Mouse (Mus musculus) neural tube, embryonic 14.5 days (tissue): Measurements from ENCODE around the gene Gm48551. TPM values are rescaled to one million over a fixed set of nuclear protein-coding genes. Genes with fewer than 3 reads are reported as not detected.

Experiments
- ATAC-seq: fragments of 200-750 bp; cut with Nextera tagmentation; 2 replicates; pipeline ENCODE4 v1.8.0; 2017; ENCODE audit warnings: low read depth, mild to moderate bottlenecking, moderate TSS enrichment, moderate library complexity
- H3K27ac ChIP-seq: fragments of 300-500 bp; sonication (generic); 2 replicates; pipeline ENCODE4 v1.5.1; 2014; ENCODE audit warnings: low read depth, mild to moderate bottlenecking, control low read depth, low read length, moderate library complexity, mixed read lengths
- H3K27me3 ChIP-seq: fragments of 300-500 bp; sonication (generic); 2 replicates; pipeline ENCODE4 v1.6.1; 2014; ENCODE audit warnings: low read length; ENCODE audit not compliant: control insufficient read depth, insufficient read depth
- H3K36me3 ChIP-seq: fragments of 300-500 bp; sonication (generic); 2 replicates; pipeline ENCODE4 v1.6.1; 2014; ENCODE audit warnings: low read length, mixed read lengths; ENCODE audit not compliant: control insufficient read depth, insufficient read depth
- H3K4me1 ChIP-seq: fragments of 300-500 bp; sonication (generic); 2 replicates; pipeline ENCODE4 v1.6.1; 2014; ENCODE audit warnings: low read length; ENCODE audit not compliant: control insufficient read depth, insufficient read depth
- H3K4me2 ChIP-seq: fragments of 300-500 bp; sonication (generic); 2 replicates; pipeline ENCODE4 v1.6.1; 2014; ENCODE audit warnings: mild to moderate bottlenecking, low read depth, low read length, control low read depth
- H3K4me3 ChIP-seq: fragments of 300-500 bp; sonication (generic); 2 replicates; pipeline ENCODE4 v1.5.1; 2014; ENCODE audit warnings: low read depth, low read length, control low read depth, mixed read lengths
- H3K9ac ChIP-seq: fragments of 300-500 bp; sonication (generic); replicated peaks from 2 replicates; pipeline ENCODE4 v1.6.1; 2014; ENCODE audit warnings: low read depth, mild to moderate bottlenecking, control low read depth, low read length, mixed read lengths
- H3K9me3 ChIP-seq: fragments of 300-500 bp; sonication (generic); 2 replicates; pipeline ENCODE4 v1.6.1; 2016; ENCODE audit warnings: low read length; ENCODE audit not compliant: control insufficient read depth
- WGBS: fragments of 180-500 bp; shearing (Covaris S2); extraction: QIAGEN DNeasy Blood & Tissue Kit; methylation state at CpG from one replicate; pipeline ENCODE4 v1.1.7; 2014; 5-methylcytosine and 5-hydroxymethylcytosine counted together
- polyA plus RNA-seq: library from polyadenylated mRNA; unstranded; fragments of >200 nt; fragmentation: Nextera tagmentation; extraction: Ambion mirVana; gene quantifications from 2 replicates; pipeline ENCODE4 v1.2.1, GENCODE M21; 2014

Gm48551 gene
- polyA plus RNA-seq, 1 experiment from 2014 or later, result 6.3 TPM

GRCm38 (mm10) chr10:81356352-81356990 lies 27.8 kb upstream of the Gm48551 start:
- no peaks in the 10 kb centered on the region for H3K27me3 ChIP-seq
- H3K4me2 ChIP-seq, result peak overlapping the region; percentile 85
- no peaks in the 10 kb centered on the region for H3K36me3 ChIP-seq
- H3K9ac ChIP-seq, result no peak overlapping the region
- ATAC-seq, result no peak
- H3K4me3 ChIP-seq, result no peak overlapping the region
- H3K4me1 ChIP-seq, result 0 out of 2 replicates have a peak, but pooled peaks cover 6% of the 10 kb centered on the region
- WGBS, result 54% methylated on average over 12 of the region's 12 CpGs
- no peaks in the 10 kb centered on the region for H3K9me3 ChIP-seq
- no peak overlapping the region for H3K27ac ChIP-seq

DNA sequence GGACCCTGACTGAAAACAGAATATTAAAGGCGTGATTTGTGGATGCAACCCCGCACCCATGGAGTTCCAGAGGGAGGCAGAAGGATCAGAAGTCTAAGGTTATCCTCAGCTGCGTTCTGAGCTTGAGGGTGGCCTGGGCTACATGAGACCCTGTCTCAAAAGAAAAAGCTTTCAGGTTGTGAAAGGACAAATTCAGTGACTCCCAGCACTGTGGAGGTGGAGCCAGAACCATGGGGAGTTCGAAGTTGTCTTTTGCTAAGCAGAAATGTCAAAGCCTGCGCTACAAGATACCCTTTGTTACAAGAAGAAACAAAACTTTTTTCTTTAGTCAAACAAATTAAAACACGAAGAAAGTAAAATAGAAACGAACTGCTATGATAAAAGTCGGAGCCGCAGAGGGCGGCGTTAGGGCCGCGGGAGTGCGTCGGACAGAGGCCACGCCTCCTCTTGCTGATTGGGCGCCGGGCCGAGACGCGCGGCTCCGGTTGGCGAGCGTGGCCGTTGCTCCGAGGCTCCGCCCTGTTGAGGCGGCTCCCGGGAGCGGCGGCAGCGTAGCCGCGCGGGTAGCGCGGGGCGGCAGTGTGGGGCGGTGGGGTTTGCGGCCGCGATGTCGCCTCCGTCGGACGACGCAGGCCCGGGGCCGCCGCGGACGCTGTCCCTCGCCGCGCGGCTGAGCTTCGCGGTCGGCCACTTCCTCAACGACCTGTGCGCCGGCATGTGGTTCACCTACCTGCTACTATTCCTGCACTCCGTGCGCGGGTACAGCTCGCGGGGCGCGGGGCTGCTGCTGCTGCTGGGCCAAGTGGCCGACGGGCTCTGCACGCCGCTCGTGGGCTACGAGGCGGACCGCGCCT lies 27.0 kb upstream of the Gm48551 start, which contains the start of gene Mfsd12:
Mfsd12 (plus strand) TSS at position 501 of the 854 bp plus-strand sequence.
- Histone ChIP-seq H3K27ac (no peak within 1 kb of the TSS), H3K36me3 (no peaks in the 10 kb centered on the region), H3K4me1 (0 out of 2 replicates have a peak, but pooled peaks cover 6% of the 10 kb centered on the region), H3K27me3 (no peaks in the 10 kb centered on the region), H3K4me2 (peak within 1 kb of the TSS; percentile 85), H3K4me3 (peak within 1 kb of the TSS; percentile 67), H3K9ac (peak within 1 kb of the TSS; percentile 75), H3K9me3 (no peaks in the 10 kb centered on the region)
- ATAC-seq, result peak; percentile 92
- WGBS, result 2% methylated on average over 66 of the region's 79 CpGs

- Histone ChIP-seq H3K4me2 (peak overlapping the region; percentile 85), H3K27me3 (0 out of 2 replicates have a peak, but pooled peaks cover 3% of the 10 kb centered on the region), H3K9ac (peak overlapping the region; percentile 75), H3K4me3 (peak overlapping the region; percentile 67), H3K36me3 (no peaks in the 10 kb centered on the region), H3K27ac (no peak overlapping the region), H3K9me3 (no peaks in the 10 kb centered on the region), H3K4me1 (0 out of 2 replicates have a peak, but pooled peaks cover 6% of the 10 kb centered on the region)
- no peak for ATAC-seq
- WGBS, result 33% methylated on average over 4 of the region's 4 CpGs
Measured at GRCm38 (mm10) chr10:81358209-81358608, 26.1 kb upstream of the Gm48551 start.

DNA sequence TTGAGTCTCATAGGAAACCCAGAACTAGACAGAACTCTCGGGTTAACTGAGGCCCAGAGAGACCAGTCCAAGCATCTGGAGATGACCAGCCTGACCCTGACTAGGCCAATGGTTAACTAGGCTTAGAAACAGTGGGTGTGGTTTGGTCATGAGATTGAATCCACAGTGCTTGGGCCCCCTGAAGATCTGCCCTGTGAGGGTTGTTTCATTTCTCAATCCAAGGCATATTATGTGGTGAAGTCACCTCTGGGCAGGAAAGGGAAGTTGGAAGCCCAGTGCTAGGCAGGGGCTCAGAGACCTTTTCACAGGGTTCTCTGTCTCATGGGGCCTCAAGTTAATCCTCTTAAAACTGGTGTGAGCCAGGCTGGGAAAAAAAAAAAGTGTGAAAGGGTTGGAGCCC lies 25.4 kb upstream of the Gm48551 start:
- H3K36me3 ChIP-seq, result no peaks in the 10 kb centered on the region
- peak overlapping the region; percentile 85; the same call in 1 of the 2 replicates for H3K4me2 ChIP-seq
- no peaks in the 10 kb centered on the region for H3K9me3 ChIP-seq
- peaks cover 9% of the 10 kb centered on the region; the same call in 1 of the 2 replicates for H3K4me1 ChIP-seq
- no peak for ATAC-seq
- WGBS, result 70% methylated on average over 1 of the region's 1 CpGs
- 0 out of 2 replicates have a peak, but pooled peaks cover 3% of the 10 kb centered on the region for H3K27me3 ChIP-seq
- no peak overlapping the region for H3K27ac ChIP-seq
- 0 out of 2 replicates have a peak overlapping the region, but pooled peaks have one; percentile 67 for H3K4me3 ChIP-seq
- 0 out of 2 replicates have a peak overlapping the region, but pooled peaks have one; percentile 75 for H3K9ac ChIP-seq

DNA sequence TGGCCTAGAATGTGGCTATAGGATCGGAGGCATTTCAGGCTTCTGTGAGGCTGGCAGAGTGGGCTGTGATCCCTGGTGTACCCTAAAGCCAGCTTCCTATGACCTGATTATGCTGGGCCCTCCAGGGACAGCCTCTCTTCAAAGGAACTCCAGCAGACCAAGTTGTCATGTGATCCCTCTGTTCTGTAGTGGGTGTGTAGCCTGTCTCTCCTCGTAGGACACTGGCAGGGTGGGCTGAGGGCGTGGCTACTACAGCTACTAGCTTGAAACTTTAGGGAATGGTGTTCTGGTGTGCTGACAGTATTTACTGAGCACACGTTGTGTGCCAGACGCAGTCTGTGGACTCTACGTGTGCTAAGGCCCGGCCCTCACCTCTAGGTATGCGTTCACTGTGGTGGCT lies 23.5 kb upstream of the Gm48551 start:
- Histone ChIP-seq H3K27me3 (0 out of 2 replicates have a peak, but pooled peaks cover 3% of the 10 kb centered on the region), H3K36me3 (no peaks in the 10 kb centered on the region), H3K9ac (no peak overlapping the region), H3K4me3 (no peak overlapping the region), H3K4me2 (no peak overlapping the region), H3K27ac (no peak overlapping the region), H3K9me3 (no peaks in the 10 kb centered on the region), H3K4me1 (peaks cover 16% of the 10 kb centered on the region; the same call in 1 of the 2 replicates)
- no peak for ATAC-seq
- WGBS, result 70% methylated on average over 8 of the region's 8 CpGs

DNA sequence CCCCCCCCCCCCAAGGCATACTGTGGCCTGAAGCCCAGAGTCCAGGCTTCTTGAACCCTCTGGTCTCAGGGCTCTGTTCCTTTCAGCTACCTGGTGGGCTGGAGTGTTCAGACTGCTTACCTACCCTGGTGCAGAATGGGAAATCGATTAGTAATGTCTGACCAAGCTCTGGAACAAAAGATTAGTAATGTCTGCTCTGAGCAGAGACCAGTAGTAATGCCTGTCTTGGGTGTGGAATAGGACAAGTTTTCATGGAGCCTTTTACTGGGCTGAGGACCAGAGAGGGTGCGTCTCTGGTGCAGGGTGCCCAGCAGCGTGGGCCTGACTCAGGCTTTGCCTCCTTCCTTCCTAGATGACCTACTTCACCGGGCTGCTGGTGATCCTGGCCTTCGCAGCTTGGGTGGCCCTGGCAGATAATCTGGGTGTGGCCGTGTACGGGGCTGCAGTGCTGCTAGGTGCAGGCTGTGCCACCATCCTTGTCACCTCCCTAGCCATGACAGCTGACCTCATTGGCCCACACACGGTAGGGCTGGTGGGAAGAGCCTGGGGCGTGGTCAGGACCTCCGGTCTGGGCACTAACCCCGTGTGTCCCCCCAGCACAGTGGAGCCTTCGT lies 21.8 kb upstream of the Gm48551 start:
- WGBS, result 80% methylated on average over 12 of the region's 12 CpGs
- Histone ChIP-seq H3K4me3 (no peak overlapping the region), H3K36me3 (peaks cover 8% of the 10 kb centered on the region; the same call in 1 of the 2 replicates), H3K9ac (no peak overlapping the region), H3K27me3 (0 out of 2 replicates have a peak, but pooled peaks cover 3% of the 10 kb centered on the region), H3K27ac (no peak overlapping the region), H3K4me2 (no peak overlapping the region), H3K9me3 (no peaks in the 10 kb centered on the region), H3K4me1 (peaks cover 16% of the 10 kb centered on the region; the same call in 1 of the 2 replicates)
- ATAC-seq, result no peak

DNA sequence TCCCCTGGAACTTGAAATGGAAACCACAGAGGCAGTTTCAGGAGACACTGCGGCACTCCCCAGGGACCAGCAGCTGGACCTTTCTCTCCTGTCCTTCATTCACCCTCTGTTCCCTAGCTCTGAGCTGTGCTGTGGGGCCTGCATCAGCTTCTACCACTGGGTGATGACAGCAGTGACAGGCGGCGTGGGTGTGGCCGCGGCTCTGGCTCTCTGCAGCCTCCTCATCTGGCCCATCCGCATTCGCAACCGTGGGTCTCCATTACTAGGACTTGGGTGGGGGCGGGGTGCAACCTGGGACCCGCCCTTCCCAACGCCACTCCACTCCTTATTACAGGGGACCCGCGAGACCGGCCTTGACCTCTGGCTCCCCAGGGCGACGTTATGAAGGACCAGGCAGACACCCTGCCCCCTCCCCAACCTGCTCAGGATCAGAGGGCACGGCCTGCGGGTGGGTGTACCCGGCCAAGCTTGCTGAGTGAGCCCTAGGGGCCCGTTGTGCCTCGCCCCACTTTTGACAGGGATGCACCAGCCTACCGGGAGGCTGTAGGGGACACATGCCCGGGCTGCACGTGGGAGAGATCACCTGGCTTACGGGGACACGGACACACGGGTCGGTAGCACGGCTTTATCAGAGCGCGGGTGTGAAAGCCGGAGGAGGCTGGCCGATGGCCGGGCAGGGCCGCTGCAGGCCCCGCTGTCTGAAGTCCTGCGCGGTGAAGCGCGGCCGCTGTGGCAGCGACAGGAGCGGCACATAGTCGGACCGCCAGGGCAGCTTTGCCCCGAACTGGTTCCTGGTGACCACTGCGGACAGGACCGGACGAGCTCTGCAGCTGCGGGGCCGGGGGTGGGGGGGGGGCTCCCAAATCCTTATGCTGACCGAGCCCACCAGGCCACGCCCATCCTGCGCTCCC lies 20.6 kb upstream of the Gm48551 start:
- H3K4me2 ChIP-seq, result peak overlapping the region; percentile 30; the same call in 1 of the 2 replicates
- H3K4me1 ChIP-seq, result peaks cover 12% of the 10 kb centered on the region; the same call in 1 of the 2 replicates
- no peaks in the 10 kb centered on the region for H3K9me3 ChIP-seq
- H3K36me3 ChIP-seq, result peaks cover 20% of the 10 kb centered on the region
- peak overlapping the region; percentile 39 for H3K9ac ChIP-seq
- WGBS, result 13% methylated on average over 54 of the region's 54 CpGs
- ATAC-seq, result no peak
- H3K27me3 ChIP-seq, result 0 out of 2 replicates have a peak, but pooled peaks cover 3% of the 10 kb centered on the region
- H3K27ac ChIP-seq, result no peak overlapping the region
- peak overlapping the region; percentile 12; the same call in 1 of the 2 replicates for H3K4me3 ChIP-seq

DNA sequence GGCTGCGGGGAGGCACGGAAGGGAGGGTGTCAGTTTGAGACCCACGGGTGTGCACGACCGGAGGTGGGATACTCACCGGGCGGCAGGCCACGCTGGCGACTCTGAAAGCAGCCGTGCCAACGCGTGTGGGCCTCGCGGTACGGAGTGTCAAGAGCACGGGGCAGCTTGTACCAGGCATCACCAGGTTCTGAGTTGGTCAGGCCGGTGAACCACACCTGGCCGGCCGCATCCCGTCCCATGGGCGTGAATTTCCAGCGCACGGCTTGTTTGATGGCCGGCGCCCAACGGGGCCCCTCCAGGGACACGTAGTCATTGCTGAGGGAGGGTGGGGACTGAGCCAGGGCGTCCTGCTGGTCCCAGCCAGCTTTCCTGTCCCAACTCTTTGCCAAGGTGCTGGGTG lies 19.6 kb upstream of the Gm48551 start:
- peaks cover 12% of the 10 kb centered on the region; the same call in 1 of the 2 replicates for H3K4me1 ChIP-seq
- no peak overlapping the region for H3K9ac ChIP-seq
- ATAC-seq, result no peak
- peaks cover 29% of the 10 kb centered on the region for H3K36me3 ChIP-seq
- H3K27me3 ChIP-seq, result 0 out of 2 replicates have a peak, but pooled peaks cover 3% of the 10 kb centered on the region
- no peak overlapping the region for H3K4me3 ChIP-seq
- H3K9me3 ChIP-seq, result no peaks in the 10 kb centered on the region
- H3K27ac ChIP-seq, result no peak overlapping the region
- WGBS, result 11% methylated on average over 28 of the region's 28 CpGs
- peak overlapping the region; percentile 30; the same call in 1 of the 2 replicates for H3K4me2 ChIP-seq
